Mouse (Mus musculus) left cerebral cortex, adult 11 months (tissue): ENCODE measurements around the gene Nup35.

Experiments
- DNase-seq: peaks from one replicate; pipeline ENCODE4 v3.0.0; 2022; ENCODE audit warnings: low spot score

Nup35 gene

DNA sequence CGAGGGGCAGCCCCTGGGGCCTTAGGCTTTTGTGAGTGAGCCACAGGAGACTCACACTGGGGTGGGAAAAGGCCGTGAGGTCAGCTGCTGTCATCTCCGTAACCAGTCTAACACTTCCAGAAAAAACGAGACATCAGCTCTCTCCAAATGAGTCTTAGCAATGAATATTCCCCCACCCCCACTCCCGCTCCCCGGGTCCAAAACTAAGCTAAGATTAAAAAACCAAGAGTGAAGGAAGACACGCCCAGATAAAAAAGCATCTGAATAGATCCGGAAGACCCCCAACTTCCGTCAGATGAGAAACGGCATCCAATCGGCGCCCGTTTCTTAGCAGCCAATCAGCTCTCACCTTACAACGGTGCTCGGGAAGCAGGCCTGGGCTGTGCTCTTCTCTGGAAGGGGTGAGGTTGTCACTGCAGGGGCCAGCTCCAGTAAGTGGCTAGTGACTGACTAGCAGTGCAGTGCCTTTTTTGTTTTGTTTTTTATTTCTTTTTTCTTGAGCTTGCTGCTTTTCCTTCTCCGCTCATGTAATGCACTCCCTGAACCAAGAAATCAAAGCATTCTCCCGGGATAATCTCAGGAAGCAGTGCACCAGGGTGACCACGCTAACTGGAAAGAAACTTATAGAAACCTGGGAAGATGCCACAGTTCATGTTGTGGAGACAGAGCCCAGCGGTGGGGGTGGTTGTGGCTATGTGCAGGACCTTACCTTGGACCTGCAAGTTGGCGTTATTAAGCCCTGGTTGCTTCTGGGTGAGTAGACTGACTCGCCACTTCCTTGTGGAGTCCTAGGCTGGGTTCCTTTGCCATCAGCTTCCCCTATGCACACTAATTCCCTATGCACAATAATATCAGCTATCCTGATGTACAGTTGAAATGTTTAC lies at the start of gene Nup35, which contains the start of gene Dusp19:
TSS of gene Nup35 (plus strand) at position 383 of the 884 bp plus-strand sequence.
TSS of gene Dusp19 (plus strand) at position 192 of the 884 bp plus-strand sequence.
- DNase-seq, result peak; percentile 95

DNA sequence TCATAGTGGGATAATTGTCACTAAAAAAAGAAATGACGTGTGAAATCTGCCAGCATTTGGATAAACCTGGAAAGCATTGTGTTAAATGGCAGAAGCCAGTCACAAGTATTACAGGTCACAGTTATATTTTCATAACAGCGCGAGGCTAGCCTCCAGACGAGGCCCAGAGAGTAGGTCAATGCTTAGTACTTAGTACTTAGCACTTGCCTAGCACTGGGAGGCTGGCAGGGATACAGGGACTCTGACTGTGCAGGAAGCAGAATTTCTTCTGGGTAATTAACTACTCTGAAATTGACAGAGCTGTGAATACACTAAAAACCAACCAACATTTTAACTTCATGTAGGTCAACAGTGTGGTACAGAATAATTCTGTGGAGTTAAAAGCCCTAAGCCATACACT lies 49.6 kb upstream of the Nup35 start:
- DNase-seq, result no peak

DNA sequence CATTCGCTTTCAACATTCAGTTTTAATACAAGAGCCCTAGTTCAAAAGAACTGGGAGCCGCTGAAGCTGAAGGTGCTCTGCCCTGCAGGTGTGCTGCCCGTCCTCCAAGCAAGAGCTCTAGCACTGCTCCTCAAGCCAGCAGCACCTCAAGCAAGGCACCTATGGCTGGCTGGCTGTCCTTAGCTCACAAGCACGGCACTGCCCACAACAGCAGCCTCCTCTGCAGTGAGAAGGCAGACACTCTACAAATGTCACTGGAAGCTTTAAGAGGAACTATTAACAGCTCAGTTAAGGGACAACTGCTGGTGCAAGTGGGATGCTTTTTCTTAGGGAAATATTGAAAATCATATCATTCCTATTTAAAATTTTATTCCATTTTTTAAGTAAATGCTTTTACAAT lies 46.4 kb upstream of the Nup35 start:
- DNase-seq, result no peak

DNA sequence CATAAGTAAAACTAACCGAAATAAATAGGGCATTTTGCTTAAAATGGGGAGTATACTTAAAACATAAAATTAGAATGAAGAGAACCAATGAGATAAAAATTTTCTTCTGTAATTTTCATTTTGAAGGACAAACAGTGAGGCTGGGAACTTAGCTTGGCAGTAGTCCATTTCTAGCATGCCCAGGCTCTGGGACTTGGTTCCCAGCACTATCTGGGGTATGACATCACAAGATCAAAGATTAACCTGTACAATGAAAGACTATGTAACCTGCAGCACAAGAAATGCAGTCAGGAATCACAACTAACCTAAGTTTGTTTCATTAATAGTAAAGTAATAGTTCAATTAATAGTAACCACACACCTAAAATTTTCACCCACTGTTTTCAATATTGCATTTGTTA lies 39.8 kb upstream of the Nup35 start:
- no peak for DNase-seq

DNA sequence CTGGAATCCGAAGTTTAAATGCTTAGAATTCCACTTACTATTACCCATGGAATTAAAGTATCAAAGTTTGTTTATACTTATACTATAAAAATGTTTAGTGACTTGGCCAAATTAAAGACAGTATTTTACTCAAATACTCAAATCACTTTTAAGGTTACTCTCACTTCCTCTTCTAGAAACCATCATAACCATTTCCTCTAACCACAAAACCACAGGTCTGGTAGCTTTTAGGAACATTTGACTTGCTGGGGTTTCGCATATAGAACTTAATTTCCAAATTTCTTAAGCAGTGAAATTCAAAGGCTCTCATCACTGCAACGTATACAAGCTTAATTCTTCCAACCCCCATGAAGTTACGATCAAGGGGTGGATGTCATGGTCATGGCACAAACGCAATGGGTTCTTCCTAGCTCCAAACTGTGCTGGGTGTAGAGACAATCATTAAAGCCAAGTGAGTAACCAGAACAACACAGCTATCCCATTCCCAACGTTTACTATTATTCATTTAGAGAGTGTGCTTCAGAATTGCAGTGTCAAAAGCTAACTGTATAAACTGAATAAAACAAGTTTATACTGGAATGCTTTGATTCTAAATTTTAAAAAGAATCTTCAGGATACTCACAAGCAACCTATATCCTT lies 37.7 kb upstream of the Nup35 start:
- DNase-seq, result no peak

DNA sequence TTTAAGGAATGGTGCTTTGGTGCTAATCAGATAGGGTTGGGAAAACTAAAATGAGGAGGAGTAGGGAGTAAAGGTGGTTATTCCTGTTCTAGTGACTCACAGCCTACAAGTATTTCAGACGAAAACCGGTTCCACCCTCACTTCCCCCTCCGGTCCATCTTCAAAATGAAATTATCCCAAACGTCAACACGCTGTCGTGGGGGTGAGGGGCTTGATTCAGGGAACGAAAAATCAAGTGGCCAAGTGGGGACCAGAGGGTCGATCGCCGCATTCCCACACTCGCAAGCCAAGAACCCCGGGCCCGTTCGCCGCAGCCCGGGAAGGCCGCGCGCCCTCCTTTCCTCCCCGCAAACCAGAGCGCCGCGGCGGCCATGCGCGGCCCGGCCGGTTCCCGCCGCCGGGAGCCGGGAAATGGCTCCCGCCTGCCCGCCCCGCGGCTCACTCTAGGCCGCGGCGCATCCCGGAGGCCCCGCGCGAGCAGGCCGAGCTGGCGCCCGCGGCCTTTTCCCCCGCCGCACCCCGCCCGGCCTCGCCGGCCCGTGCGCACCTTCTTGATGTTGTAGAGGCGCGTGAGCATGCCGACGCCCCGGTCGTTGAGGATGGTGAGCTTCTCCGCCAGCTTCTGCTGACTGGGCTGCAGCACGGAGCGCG lies 36.6 kb upstream of the Nup35 start:
- DNase-seq, result no peak

DNA sequence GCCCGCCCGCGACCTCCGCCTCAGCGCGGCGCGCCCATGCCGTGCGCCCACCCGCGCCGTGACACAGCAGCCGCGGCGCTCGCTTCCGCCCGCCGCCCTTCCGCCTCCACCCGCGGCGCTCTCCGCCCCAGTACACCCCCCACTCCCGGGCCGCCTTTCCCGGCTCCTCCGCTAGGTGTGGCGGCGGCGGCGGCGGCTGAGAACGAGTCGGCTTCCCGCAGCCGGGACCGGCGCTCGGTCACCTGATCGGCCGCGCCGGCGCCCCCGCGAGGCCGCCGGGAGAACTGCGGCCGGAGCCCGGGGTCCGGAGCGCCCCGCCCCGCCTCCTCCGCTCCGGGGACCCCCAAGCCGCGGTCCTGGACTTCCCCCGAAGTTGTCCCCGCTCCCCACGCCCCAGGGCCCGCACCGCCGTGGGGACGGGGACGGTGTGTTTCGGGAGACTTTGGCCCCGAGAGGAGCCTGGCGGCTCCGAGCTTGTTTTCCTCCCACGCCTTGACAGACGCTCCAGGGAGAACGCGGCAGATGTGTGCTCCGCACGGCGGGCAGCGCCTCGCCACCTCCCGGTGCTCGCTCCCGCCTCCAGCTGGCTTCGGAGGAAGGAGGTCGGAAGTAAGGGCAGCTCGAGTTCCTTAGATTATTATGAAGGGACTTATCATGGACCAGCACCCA lies 35.9 kb upstream of the Nup35 start, which contains the start of gene Nckap1:
TSS of gene Nckap1 (minus strand) at position 338 of the 669 bp plus-strand sequence.
- peak; percentile 78 for DNase-seq

DNA sequence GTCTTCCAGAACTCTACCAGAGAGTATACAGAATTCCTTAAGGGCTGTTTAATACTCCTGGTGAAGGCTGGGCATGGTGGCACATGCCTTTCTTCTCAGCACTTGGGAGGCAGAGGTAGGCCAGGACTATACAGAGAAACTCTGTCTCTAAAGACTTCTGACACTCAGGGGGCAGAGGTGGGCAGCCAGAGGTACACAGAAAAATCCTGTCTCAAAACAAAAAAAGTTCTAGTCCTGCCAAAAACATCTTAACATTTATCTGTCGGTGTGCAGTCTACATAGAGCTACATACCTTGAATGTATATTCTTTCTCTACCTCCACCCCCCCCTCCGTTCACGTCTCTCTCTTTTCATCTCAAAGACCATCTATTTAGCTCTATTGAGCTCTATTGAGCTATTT lies 34.7 kb upstream of the Nup35 start:
- no peak for DNase-seq

DNA sequence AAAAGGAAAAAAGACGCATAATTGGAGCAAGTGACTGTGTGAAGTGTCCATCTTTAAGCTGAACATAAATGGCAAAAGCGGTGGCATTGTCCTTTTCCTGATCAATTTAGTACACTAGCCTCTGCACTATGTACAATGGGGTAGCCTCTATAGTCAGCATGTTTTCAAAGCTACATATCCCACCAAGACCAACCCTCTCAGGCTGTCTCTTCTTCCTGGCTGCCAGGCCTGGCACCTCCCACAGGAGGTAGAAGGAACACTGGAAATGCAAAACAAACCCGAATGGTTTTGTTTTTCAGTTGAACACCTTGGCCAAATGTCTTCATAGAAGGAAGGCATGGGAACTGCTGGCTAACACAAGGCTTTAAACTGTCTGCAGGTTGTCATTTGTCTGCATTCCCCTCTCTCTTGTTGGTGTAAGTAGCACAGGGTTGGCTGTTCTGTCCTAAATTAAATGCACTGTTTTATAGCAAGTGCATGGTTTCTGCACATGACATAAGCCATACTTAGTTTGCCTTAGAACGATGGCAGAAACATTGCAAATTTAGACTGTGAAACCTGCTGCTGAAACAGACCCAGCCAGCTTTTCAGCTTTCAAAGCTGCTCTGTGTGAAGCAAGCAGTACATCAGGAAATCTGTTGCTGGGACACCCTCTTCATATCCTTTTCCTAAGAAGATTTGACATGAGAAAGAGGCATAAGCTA lies 22.7 kb upstream of the Nup35 start:
- peak; percentile 37 for DNase-seq

DNA sequence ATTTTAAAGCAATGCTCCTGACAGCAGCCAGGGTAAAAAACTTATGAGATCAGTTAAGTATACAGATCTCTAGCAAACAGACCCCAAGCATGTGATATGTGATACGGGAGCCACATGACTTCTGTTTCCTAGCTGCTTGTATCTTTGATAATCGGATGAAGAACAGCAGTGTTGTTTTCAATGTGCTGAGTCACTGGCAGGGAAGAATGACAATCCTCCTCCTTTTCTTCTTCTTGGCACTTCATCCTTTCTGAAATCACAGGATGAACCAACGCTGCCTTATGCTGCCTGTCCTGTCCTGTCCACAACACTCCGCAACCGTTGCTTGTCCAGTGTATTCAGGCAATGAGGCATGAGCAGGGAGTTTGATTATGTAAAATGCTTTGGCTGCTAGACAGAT lies 20.1 kb upstream of the Nup35 start:
- no peak for DNase-seq

DNA sequence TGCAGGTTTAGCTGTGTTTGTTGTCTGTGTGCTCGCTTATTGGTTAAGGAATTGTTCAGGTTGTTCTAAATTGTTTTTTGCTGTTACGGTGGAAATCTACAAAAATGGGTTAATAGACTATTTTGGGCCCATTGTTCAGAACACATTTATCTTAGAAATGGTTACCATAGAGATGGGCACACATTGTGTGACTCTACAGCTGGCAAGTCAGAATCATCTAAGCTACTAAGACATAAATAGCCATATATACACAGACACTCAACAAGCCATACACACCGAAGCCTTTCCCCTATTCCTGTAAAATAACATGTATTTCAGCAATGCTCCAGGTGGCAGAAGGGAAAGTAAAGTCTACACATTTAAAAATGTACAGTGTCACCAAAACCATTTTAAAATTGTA lies 17.2 kb upstream of the Nup35 start:
- DNase-seq, result no peak

DNA sequence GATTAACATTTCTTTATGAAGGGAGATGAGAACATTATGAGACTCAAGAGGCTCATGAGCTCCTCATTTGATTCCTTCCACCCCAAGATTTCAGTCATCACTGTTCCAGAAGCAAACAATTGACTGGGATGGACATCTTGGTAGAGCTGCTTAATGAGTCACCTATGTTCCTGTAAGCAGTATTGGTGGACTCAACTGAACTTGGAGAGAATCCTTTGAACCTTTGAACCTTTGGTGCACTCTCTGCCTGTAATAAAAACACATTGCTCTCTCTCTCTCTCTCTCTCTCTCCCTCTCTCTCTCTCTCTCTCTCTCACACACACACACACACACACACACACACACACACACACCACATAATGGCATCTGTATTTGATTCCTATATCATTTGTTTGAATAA lies 16.4 kb upstream of the Nup35 start:
- no peak for DNase-seq

DNA sequence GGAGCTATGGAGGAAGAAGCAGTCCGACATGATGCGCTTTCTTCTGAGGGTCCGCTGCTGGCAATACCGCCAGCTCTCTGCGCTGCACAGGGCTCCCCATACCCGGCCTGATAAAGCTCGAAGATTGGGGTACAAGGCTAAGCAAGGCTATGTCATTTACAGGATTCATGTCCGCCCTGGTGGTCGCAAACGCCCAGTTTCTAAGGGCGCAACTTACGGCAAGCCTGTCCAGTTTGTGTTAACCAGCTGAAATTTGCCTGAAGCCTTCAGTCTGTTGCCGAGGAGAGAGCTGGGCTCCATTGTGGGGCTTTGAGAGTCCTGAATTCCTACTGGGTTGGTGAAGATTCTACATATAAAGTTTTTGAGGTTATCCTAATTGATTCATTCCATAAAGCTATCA lies 14.3 kb upstream of the Nup35 start:
- no peak for DNase-seq

DNA sequence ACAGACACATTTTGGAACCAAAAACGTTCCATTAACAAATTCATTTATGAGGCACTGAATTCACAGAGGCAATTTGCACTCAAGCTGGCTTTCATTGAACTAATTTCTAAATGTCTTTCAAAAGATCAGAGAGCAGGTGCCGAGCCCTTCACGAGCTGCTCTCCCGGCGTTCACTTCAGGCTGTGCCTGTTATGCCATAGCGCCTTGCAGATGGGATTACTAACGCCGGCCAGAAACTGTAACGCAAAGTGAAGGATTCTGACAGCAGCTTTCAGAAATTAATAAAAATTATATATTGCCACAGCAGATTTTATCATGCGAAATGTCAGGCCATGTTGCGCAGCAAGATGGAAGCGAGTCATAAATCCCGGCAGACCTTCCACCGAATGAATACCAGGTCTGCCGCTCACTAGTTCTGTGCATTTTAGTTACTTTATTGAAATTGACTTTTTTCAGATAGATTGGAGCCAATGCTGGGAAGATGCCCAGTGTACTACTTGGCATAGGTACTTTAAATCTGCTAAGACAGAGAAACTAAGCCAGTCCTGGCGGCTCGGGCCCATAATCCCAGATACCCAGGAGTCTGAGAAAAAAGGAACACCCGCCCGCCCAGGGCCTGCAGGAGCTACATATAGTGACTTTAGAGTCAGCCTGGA lies 13.1 kb upstream of the Nup35 start:
- no peak for DNase-seq

DNA sequence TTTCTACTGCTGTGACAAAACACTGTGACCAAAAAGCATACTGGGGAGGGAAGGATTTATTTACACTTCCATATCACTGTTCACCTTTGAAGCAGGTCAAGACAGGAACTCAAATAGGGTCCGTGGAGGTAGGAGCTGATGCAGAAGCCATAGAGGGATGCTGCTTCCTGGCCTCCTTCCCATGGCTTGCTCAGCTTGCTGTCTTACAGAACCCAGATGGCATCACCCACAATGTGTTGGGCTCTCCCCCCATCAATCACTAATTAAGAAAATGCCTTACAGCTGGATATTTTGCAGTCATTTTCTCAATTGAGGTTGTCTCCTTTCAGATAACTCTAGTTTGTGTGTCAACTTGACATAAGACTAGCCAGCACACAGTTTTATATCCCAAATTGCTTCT lies 4.8 kb upstream of the Nup35 start:
- no peak for DNase-seq

DNA sequence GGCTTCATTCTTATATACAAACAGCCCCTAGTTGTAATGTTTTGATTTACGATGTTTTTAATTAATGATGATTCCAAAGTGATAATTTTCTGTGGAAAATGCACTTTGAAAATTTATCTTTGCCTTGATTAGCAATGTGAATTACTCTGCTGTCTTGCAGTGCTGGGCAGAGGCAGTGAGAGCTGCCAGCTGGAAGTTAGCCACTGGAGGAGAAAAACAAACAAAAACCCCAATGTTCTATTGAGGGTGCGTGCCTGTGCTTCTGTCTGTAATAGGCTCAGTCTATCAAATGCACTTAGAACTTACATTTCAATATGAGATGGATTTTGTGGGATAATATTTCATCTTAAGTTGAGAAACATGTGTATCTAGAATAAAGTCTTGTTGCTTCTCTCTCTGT lies 4.2 kb upstream of the Nup35 start:
- no peak for DNase-seq

DNA sequence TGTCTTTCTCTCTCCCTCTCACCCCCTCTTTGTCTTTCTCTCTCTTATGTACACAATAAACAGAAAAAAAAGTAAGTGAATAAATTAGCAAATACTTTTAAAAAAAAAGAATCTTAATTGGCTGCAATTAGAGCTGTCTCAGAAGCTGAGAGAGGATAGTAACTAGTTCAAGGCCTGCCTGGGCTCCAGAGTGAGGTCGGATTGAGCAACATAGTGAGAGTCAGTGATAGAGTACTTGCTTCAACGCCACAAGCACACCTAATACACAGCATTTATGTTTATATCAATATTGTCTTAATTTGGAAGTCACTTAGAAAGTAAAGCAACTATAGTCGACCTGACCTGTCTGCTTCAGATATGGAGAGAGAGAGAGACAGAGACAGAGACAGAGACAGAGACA lies 2.0 kb downstream of the Nup35 start:
- DNase-seq, result no peak

DNA sequence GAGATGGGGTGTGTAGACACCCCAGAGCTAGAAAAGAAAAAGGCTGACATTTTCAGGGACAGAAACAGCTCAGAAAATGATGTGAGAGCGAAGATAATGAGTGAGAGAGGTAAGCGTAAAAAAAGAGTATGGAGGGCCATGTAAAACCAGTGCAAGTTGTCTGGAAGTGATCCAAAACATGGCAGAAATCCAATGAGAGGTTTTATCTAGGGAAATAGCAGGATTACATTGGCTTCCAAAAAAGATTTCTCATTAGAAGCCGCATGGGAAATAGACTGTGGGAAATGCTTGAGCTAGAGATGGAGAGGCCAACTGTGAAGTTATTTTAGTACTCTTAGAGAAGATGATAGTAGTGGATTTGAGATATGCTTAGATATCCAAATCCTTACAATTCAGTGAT lies 4.9 kb downstream of the Nup35 start:
- no peak for DNase-seq

DNA sequence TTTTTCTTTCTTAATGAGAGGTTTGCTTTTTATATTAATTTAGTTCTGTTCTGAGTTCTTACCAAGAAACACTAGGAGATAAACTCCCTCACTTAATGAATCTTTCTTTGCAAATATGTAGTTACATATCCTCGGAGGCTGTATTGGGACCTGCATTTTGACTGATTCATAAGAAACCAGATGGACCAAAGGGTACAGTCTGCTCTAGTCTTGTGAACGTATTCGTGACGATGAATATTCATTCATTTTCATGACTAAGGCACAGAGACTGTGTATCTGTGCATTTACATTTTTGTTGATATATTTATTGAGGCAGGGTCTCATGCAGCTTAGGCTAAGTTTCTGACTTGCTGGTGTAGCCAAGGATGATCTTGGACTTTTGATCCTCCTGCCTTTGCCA lies 7.5 kb downstream of the Nup35 start:
- no peak for DNase-seq

DNA sequence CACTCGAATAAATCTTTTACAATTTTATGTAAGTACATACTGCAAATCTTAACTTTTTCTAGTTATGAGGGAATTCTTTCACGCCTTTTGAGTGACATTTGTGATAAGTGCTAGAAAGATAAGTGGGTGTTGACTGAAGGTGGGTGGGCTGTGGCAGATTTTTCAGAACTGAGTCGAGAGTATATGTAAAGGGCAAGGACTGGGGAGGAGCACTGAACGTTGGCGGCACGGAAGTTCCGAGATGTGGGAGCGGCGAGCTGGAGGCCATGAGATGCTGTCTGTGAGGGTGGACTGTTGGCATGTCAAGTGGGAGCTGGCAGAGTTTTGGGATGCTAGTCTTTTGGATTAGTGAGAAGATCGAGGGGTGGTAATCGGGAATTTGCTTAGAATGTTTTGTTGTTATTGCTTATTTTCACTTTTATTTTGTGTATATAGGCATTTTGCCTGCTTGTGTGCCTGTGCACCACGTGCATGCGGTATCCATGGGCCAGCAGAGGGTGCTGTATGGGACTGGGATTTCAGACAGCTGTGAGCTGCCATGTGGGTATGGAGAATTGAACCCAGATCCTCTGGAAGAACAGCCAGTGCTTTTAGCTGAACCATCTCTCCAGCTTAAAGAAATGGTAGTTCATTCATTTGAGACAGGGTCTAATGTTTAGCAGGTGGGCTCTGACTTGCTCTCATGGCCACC lies 15.4 kb downstream of the Nup35 start:
- no peak for DNase-seq
